Mouse (Mus musculus): Measurements from ENCODE around the gene Stac.

- TF ChIP-seq CTCF (IDR thresholded peaks at IDR 0.05; ENCODE audit: borderline replicate concordance, insufficient read depth, low read length) (no peak), POLR2A (IDR thresholded peaks at IDR 0.05; ENCODE audit: low read depth, low read length) (no peak)
Observed at GRCm38 (mm10) chr9:111523871-111524270, 166.3 kb downstream of the Stac start.
